Mouse (Mus musculus): ENCODE measurements around the gene Nup62.

The Nup62 gene

GRCm38 (mm10) chr7:44819863-44820262 lies 4.0 kb downstream of the Nup62 start:
- no peak for DNase-seq

- no peak for DNase-seq
Measured at GRCm38 (mm10) chr7:44820525-44820924, 4.6 kb downstream of the Nup62 start.

- DNase-seq: no peak
Measured at GRCm38 (mm10) chr7:44821666-44822448, 6.0 kb downstream of the Nup62 start.

- no peak for DNase-seq
Measured at GRCm38 (mm10) chr7:44823409-44823808, 7.5 kb downstream of the Nup62 start.

- DNase-seq: peak; percentile 79
Measured at GRCm38 (mm10) chr7:44824872-44825271, 9.0 kb downstream of the Nup62 start.

GRCm38 (mm10) chr7:44826771-44827170 lies 10.9 kb downstream of the Nup62 start:
- DNase-seq: no peak

GRCm38 (mm10) chr7:44828706-44829105 lies 12.8 kb downstream of the Nup62 start:
- no peak for DNase-seq

GRCm38 (mm10) chr7:44832763-44833162 lies 16.9 kb downstream of the Nup62 start:
- no peak for DNase-seq

GRCm38 (mm10) chr7:44835373-44836015 lies 19.6 kb downstream of the Nup62 start:
- no peak for DNase-seq

GRCm38 (mm10) chr7:44836016-44836404 lies 20.1 kb downstream of the Nup62 start:
- no peak for DNase-seq

- DNase-seq: no peak
Measured at GRCm38 (mm10) chr7:44836423-44837053, 20.6 kb downstream of the Nup62 start.

GRCm38 (mm10) chr7:44838073-44838472 lies 22.2 kb downstream of the Nup62 start:
- no peak for DNase-seq

GRCm38 (mm10) chr7:44839171-44839490 lies 23.2 kb downstream of the Nup62 start:
- no peak for DNase-seq

GRCm38 (mm10) chr7:44839491-44840191 lies 23.8 kb downstream of the Nup62 start:
- peak; percentile 43 for DNase-seq

- no peak for DNase-seq
Measured at GRCm38 (mm10) chr7:44840426-44840825, 24.5 kb downstream of the Nup62 start.

- no peak for DNase-seq
Measured at GRCm38 (mm10) chr7:44841825-44842463, 26.1 kb downstream of the Nup62 start.

GRCm38 (mm10) chr7:44845006-44845405 lies 29.1 kb downstream of the Nup62 start:
- no peak for DNase-seq

- DNase-seq: no peak
Measured at GRCm38 (mm10) chr7:44846804-44847203, 30.9 kb downstream of the Nup62 start.

GRCm38 (mm10) chr7:44847772-44848171 lies 31.9 kb downstream of the Nup62 start:
- DNase-seq: no peak

GRCm38 (mm10) chr7:44848561-44849415 lies 32.9 kb downstream of the Nup62 start, which contains the start of the genes Akt1s1 and Tbc1d17:
Gene Akt1s1, plus strand, starts transcription at chr7:44848991.
Gene Tbc1d17, minus strand, starts transcription at chr7:44849079.
- DNase-seq: peak; percentile 99

- peak; percentile 91 for DNase-seq
Measured at GRCm38 (mm10) chr7:44849416-44850111, 33.7 kb downstream of the Nup62 start.

All from kidney, adult 18-20 months (tissue).